Mouse (Mus musculus): Measurements from ENCODE around the gene Zfp385b. TPM values are rescaled to one million over a fixed set of nuclear protein-coding genes. Genes with fewer than 3 reads are reported as not detected.

The Zfp385b gene
- total and polyA plus RNA-seq, 3 experiments: not detected

DNA sequence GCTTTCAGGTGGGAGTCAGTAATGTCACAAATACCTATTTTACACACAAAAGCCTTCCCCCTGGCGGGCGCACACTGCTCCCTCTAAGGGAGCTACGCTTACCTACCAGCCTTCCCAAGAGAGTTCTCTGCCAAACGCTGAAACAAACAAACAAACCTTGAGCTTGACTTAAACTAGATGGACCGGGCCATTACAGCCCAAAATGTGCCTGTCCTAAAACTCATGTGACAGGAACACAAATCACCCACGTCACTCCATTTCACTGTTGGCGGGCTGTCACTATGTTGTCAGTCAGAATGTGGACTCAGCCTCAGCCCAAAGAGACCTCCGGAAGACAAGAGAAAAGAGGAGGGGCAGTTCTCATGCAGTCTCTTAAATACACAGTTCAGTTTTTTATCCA, 300.7 kb downstream of the Zfp385b start:
- no peak overlapping the region for H3K4me3 ChIP-seq (replicated peaks in 1 of 3; ENCODE audit: low read depth in 2 of 3, low read length in 2 of 3, poor library complexity in 1 of 3)
- TF ChIP-seq USF2 (conservative IDR thresholded peaks at IDR 0.05; ENCODE audit: low read depth, low read length) (no peak), RAD21 (IDR thresholded peaks at IDR 0.05; ENCODE audit: low read depth, low read length) (no peak), EP300 (IDR thresholded peaks at IDR 0.05; ENCODE audit: low read length) (no peak), CTCF (conservative IDR thresholded peaks at IDR 0.05 in 1 of 2, IDR thresholded peaks at IDR 0.05 in 1 of 2; ENCODE audit: low read depth in 2 of 2, low read length in 2 of 2) (no peak), MYC (IDR thresholded peaks at IDR 0.05; ENCODE audit: low read depth, low read length) (no peak), CHD2 (IDR thresholded peaks at IDR 0.05; ENCODE audit: low read length) (no peak), POLR2A (IDR thresholded peaks at IDR 0.05; ENCODE audit: low read depth, low read length) (no peak), ELF1 (IDR thresholded peaks at IDR 0.05; ENCODE audit: low read depth, low read length) (no peak), ZC3H11A (IDR thresholded peaks at IDR 0.05; ENCODE audit: low read depth, low read length) (no peak)
- H3K27ac ChIP-seq (ENCODE audit: insufficient read depth, low read depth): no peak overlapping the region
- no peaks in the 10 kb centered on the region for H3K27me3 ChIP-seq (replicated peaks)
- no peak overlapping the region for H3K4me2 ChIP-seq (ENCODE audit: insufficient read depth, low read depth, poor library complexity, severe bottlenecking)
- in situ Hi-C loops (cut with MboI; ENCODE audit: low pct_ligation_motif_present, low pct_unique_long_range_greater_than_20kb, low sequenced_read_pairs): no loop called here
- no peaks in the 10 kb centered on the region for H3K79me2 ChIP-seq (replicated peaks; ENCODE audit: control insufficient read depth, extremely low read depth, insufficient read depth, poor library complexity, severe bottlenecking)
- H3K9me3 ChIP-seq (replicated peaks; ENCODE audit: low read length): peaks cover 69% of the 10 kb centered on the region
- dilution Hi-C loops (cut with MboI; ENCODE audit: extremely low pct_ligation_motif_present, extremely low pct_unique_long_range_greater_than_20kb, low sequenced_read_pairs): no loop called here
- no peaks in the 10 kb centered on the region for H3K36me3 ChIP-seq (replicated peaks in 1 of 2; ENCODE audit: control insufficient read depth in 1 of 2, insufficient read depth in 1 of 2, low read length in 1 of 2)
- no peaks in the 10 kb centered on the region for H3K4me1 ChIP-seq (ENCODE audit: control insufficient read depth in 1 of 2, insufficient read depth in 2 of 2)
- H3K9ac ChIP-seq (ENCODE audit: insufficient read depth, low read depth): no peak overlapping the region
- DNase-seq (ENCODE audit: extremely low read depth): no peak

GRCm38 (mm10) chr2:77516606-77517005, 302.8 kb downstream of the Zfp385b start:
- no peaks in the 10 kb centered on the region for H3K79me2 ChIP-seq (replicated peaks; ENCODE audit: control insufficient read depth, extremely low read depth, insufficient read depth, poor library complexity, severe bottlenecking)
- TF ChIP-seq SMC3 (IDR thresholded peaks at IDR 0.05; ENCODE audit: low read depth, low read length) (no peak), MXI1 (IDR thresholded peaks at IDR 0.05; ENCODE audit: low read depth, low read length) (no peak), NELFE (IDR thresholded peaks at IDR 0.05; ENCODE audit: low read depth, low read length) (no peak), MAX (IDR thresholded peaks at IDR 0.05; ENCODE audit: low read length) (no peak), EP300 (IDR thresholded peaks at IDR 0.05; ENCODE audit: low read length) (no peak), USF2 (conservative IDR thresholded peaks at IDR 0.05; ENCODE audit: low read depth, low read length) (no peak), TCF12 (IDR thresholded peaks at IDR 0.05; ENCODE audit: low read depth, low read length) (no peak), RAD21 (IDR thresholded peaks at IDR 0.05; ENCODE audit: low read depth, low read length) (no peak), GABPA (IDR thresholded peaks at IDR 0.05; ENCODE audit: insufficient replicate concordance, low read depth, low read length) (no peak), USF1 (IDR thresholded peaks at IDR 0.05; ENCODE audit: low read depth, low read length) (no peak), MAZ (IDR thresholded peaks at IDR 0.05; ENCODE audit: low read depth, low read length) (no peak), MEF2A (IDR thresholded peaks at IDR 0.05; ENCODE audit: borderline replicate concordance, low read depth, low read length) (no peak)
- no peak overlapping the region for H3K9ac ChIP-seq (ENCODE audit: insufficient read depth, low read depth)
- no peak overlapping the region for H3K4me2 ChIP-seq (ENCODE audit: insufficient read depth, low read depth, poor library complexity, severe bottlenecking)
- no peaks in the 10 kb centered on the region for H3K27me3 ChIP-seq (replicated peaks)
- H3K4me1 ChIP-seq (ENCODE audit: control insufficient read depth in 1 of 2, insufficient read depth in 2 of 2): no peaks in the 10 kb centered on the region
- in situ Hi-C loops (cut with MboI; ENCODE audit: low pct_ligation_motif_present, low pct_unique_long_range_greater_than_20kb, low sequenced_read_pairs): no loop called here
- no peak for DNase-seq (ENCODE audit: extremely low read depth)
- H3K36me3 ChIP-seq (replicated peaks in 1 of 2; ENCODE audit: control insufficient read depth in 1 of 2, insufficient read depth in 1 of 2, low read length in 1 of 2): no peaks in the 10 kb centered on the region
- dilution Hi-C loops (cut with MboI; ENCODE audit: extremely low pct_ligation_motif_present, extremely low pct_unique_long_range_greater_than_20kb, low sequenced_read_pairs): no loop called here
- H3K9me3 ChIP-seq (replicated peaks; ENCODE audit: low read length): peaks cover 74% of the 10 kb centered on the region
- H3K27ac ChIP-seq (ENCODE audit: insufficient read depth, low read depth): no peak overlapping the region
- H3K4me3 ChIP-seq (replicated peaks in 1 of 3; ENCODE audit: low read depth in 2 of 3, low read length in 2 of 3, poor library complexity in 1 of 3): no peak overlapping the region

All from CH12.LX (cell line).